Mouse (Mus musculus): ENCODE results near the gene Coro1c.

Gene Coro1c

GRCm38 (mm10) chr5:113797149-113797882, 111.2 kb downstream of the Coro1c start:
- no peak for DNase-seq (ENCODE audit: extremely low spot score)

- DNase-seq (ENCODE audit: extremely low spot score): peak; percentile 85
These were observed 112.0 kb downstream of the Coro1c start for GRCm38 (mm10) chr5:113796401-113797148.

Measured in embryo, embryonic 9.5 days (tissue).